Mouse (Mus musculus) liver, postnatal 0 days (tissue): ENCODE measurements at regions not wholly inside any gene's neighbourhood (a gene's known extent, or its start where the extent isn't known, plus 50 kb on each side); places are given as distances from the start of the nearest gene placed in this dataset.

Experiments
- ATAC-seq: fragments of 200-750 bp; cut with Nextera tagmentation; 2 replicates; pipeline ENCODE4 v1.8.0; 2017; ENCODE audit warnings: mild to moderate bottlenecking, moderate library complexity
- DNase-seq: peaks from one replicate; pipeline ENCODE4 v3.0.0-alpha.2; 2016
- H3K27ac ChIP-seq: fragments of 300-500 bp; sonication (generic); 2 replicates; pipeline ENCODE4 v1.5.1; 2014; ENCODE audit warnings: antibody characterized with exemption, moderate library complexity, mild to moderate bottlenecking, low read depth
- H3K27me3 ChIP-seq: fragments of 300-500 bp; sonication (generic); 2 replicates; pipeline ENCODE4 v1.6.1; 2014; ENCODE audit warnings: low read length, control low read depth, mixed read lengths; ENCODE audit not compliant: insufficient read depth
- H3K36me3 ChIP-seq: fragments of 300-500 bp; sonication (generic); replicated peaks from 2 replicates; pipeline ENCODE4 v1.6.1; 2014; ENCODE audit warnings: mild to moderate bottlenecking, control low read depth, low read length, moderate library complexity, mixed read lengths; ENCODE audit not compliant: insufficient read depth
- H3K4me1 ChIP-seq: fragments of 300-500 bp; sonication (generic); 2 replicates; pipeline ENCODE4 v1.6.1; 2014; ENCODE audit warnings: antibody characterized with exemption, mild to moderate bottlenecking, control low read depth; ENCODE audit not compliant: insufficient read depth
- H3K4me2 ChIP-seq: fragments of 300-500 bp; sonication (generic); 2 replicates; pipeline ENCODE4 v1.6.1; 2014; ENCODE audit warnings: low read depth, mild to moderate bottlenecking, low read length, moderate library complexity, mixed read lengths
- H3K4me3 ChIP-seq: fragments of 300-500 bp; sonication (generic); 2 replicates; pipeline ENCODE4 v1.5.1; 2014; ENCODE audit warnings: low read depth, low read length
- H3K9ac ChIP-seq: fragments of 300-500 bp; sonication (generic); replicated peaks from 2 replicates; pipeline ENCODE4 v1.6.1; 2014; ENCODE audit warnings: mild to moderate bottlenecking, moderate library complexity
- H3K9me3 ChIP-seq: fragments of 300-500 bp; sonication (generic); 2 replicates; pipeline ENCODE4 v1.6.1; 2016; ENCODE audit warnings: mild to moderate bottlenecking, control low read depth, low read length, mixed read lengths
- CTCF ChIP-seq: sonication (generic); IDR thresholded peaks from 2 replicates; pipeline ENCODE4 v1.5.1; 2016; ENCODE audit warnings: antibody characterized with exemption, low read depth
- EP300 ChIP-seq: IDR thresholded peaks from 2 replicates; pipeline ENCODE4 v1.6.1; 2016; ENCODE audit warnings: antibody characterized with exemption, low read depth, mild to moderate bottlenecking
- WGBS: fragments of 180-500 bp; shearing (Covaris S2); extraction: QIAGEN DNeasy Blood & Tissue Kit; methylation state at CpG from one replicate; pipeline ENCODE4 v1.1.7; 2014; ENCODE audit not compliant: insufficient replicate concordance; 5-methylcytosine and 5-hydroxymethylcytosine counted together

- no peak overlapping the region for H3K4me2 ChIP-seq
- TF ChIP-seq CTCF (no peak), EP300 (no peak)
- H3K4me3 ChIP-seq = no peak overlapping the region
- H3K36me3 ChIP-seq = no peaks in the 10 kb centered on the region
- ATAC-seq (no peak), DNase-seq (no peak)
- WGBS = 35% methylated on average over 3 of the region's 3 CpGs
- H3K27ac ChIP-seq = no peak overlapping the region
- no peaks in the 10 kb centered on the region for H3K9me3 ChIP-seq
- no peak overlapping the region for H3K9ac ChIP-seq
- H3K27me3 ChIP-seq = no peaks in the 10 kb centered on the region
- H3K4me1 ChIP-seq = no peaks in the 10 kb centered on the region
These were observed 403.5 kb downstream of the Cmpk2 start for GRCm38 (mm10) chr12:26872466-26872865.

- Histone ChIP-seq H3K9me3 (no peaks in the 10 kb centered on the region), H3K9ac (no peak overlapping the region), H3K27ac (no peak overlapping the region), H3K36me3 (no peaks in the 10 kb centered on the region), H3K27me3 (no peaks in the 10 kb centered on the region), H3K4me2 (no peak overlapping the region), H3K4me3 (no peak overlapping the region), H3K4me1 (no peaks in the 10 kb centered on the region)
- no peak for DNase-seq
- 74% methylated on average over 6 of the region's 6 CpGs for WGBS
- no peak for ATAC-seq
- TF ChIP-seq EP300 (no peak), CTCF (no peak)
These were observed 398.7 kb downstream of the Cmpk2 start for GRCm38 (mm10) chr12:26867731-26868130.

GRCm38 (mm10) chr12:26855091-26855516 lies 386.1 kb downstream of the Cmpk2 start:
- no peaks in the 10 kb centered on the region for H3K4me1 ChIP-seq
- no peaks in the 10 kb centered on the region for H3K27me3 ChIP-seq
- WGBS = 52% methylated on average over 1 of the region's 1 CpGs
- DNase-seq (no peak), ATAC-seq (no peak)
- no peak overlapping the region for H3K4me2 ChIP-seq
- H3K9me3 ChIP-seq = no peaks in the 10 kb centered on the region
- no peak overlapping the region for H3K9ac ChIP-seq
- no peak for TF ChIP-seq EP300
- no peak for TF ChIP-seq CTCF
- no peaks in the 10 kb centered on the region for H3K36me3 ChIP-seq
- H3K27ac ChIP-seq = no peak overlapping the region
- H3K4me3 ChIP-seq = no peak overlapping the region

GRCm38 (mm10) chr12:26844917-26845316 lies 375.9 kb downstream of the Cmpk2 start:
- H3K4me1 ChIP-seq = no peaks in the 10 kb centered on the region
- TF ChIP-seq CTCF (no peak), EP300 (no peak)
- H3K4me2 ChIP-seq = no peak overlapping the region
- H3K9me3 ChIP-seq = no peaks in the 10 kb centered on the region
- H3K9ac ChIP-seq = no peak overlapping the region
- 76% methylated on average over 12 of the region's 12 CpGs for WGBS
- DNase-seq (no peak), ATAC-seq (no peak)
- no peak overlapping the region for H3K4me3 ChIP-seq
- H3K27ac ChIP-seq = no peak overlapping the region
- no peaks in the 10 kb centered on the region for H3K27me3 ChIP-seq
- no peaks in the 10 kb centered on the region for H3K36me3 ChIP-seq

- Histone ChIP-seq H3K9ac (no peak overlapping the region), H3K9me3 (no peaks in the 10 kb centered on the region), H3K27ac (no peak overlapping the region), H3K36me3 (no peaks in the 10 kb centered on the region), H3K27me3 (no peaks in the 10 kb centered on the region), H3K4me3 (no peak overlapping the region), H3K4me1 (no peaks in the 10 kb centered on the region), H3K4me2 (no peak overlapping the region)
- no peak for TF ChIP-seq CTCF
- no peak for TF ChIP-seq EP300
- ATAC-seq (no peak), DNase-seq (no peak)
- WGBS = 16% methylated on average over 5 of the region's 5 CpGs
These were observed 373.7 kb downstream of the Cmpk2 start for GRCm38 (mm10) chr12:26842696-26843095.

GRCm38 (mm10) chr12:26821257-26821968 lies 352.4 kb downstream of the Cmpk2 start:
- H3K9ac ChIP-seq = no peak overlapping the region
- no peaks in the 10 kb centered on the region for H3K36me3 ChIP-seq
- DNase-seq (no peak), ATAC-seq (no peak)
- 76% methylated on average over 3 of the region's 3 CpGs for WGBS
- H3K27ac ChIP-seq = no peak overlapping the region
- H3K4me2 ChIP-seq = no peak overlapping the region
- no peaks in the 10 kb centered on the region for H3K4me1 ChIP-seq
- no peaks in the 10 kb centered on the region for H3K9me3 ChIP-seq
- no peaks in the 10 kb centered on the region for H3K27me3 ChIP-seq
- TF ChIP-seq CTCF (no peak), EP300 (no peak)
- H3K4me3 ChIP-seq = no peak overlapping the region
